Mouse (Mus musculus) hematopoietic stem cell, adult 5-6 weeks (primary cell): ENCODE data around the gene Sh3bp1. TPM values are rescaled to one million over a fixed set of nuclear protein-coding genes. Genes with fewer than 3 reads are reported as not detected.
A peak's percentile ranks its signal among the peaks of the same experiment; 100 is the strongest.

Experiments
- ATAC-seq, 2 experiments: fragments of 125-278 bp in 1 of 2; replicated peaks in 1 of 2; 2 replicates each; pipeline ENCODE4 v1.8.0; 2016 to 2017; ENCODE audit warnings: inconsistent platforms in 2 of 2, mild to moderate bottlenecking in 2 of 2, moderate number of reproducible peaks in 2 of 2, low read depth in 1 of 2, moderate TSS enrichment in 1 of 2; ENCODE audit not compliant: low FRiP score in 2 of 2, poor library complexity in 2 of 2, severe bottlenecking in 2 of 2, insufficient read depth in 1 of 2, low TSS enrichment in 1 of 2
- total RNA-seq: library from RNA; stranded (forward); fragments of 172-1452, 232-1000 nt; gene quantifications from 2 replicates; pipeline ENCODE4 v1.2.3, GENCODE M21; 2017

Gene Sh3bp1
- total RNA-seq, 1 experiment from 2014 or later: 27.4 TPM

- ATAC-seq: peak; percentile 78
Measured at GRCm38 (mm10) chr15:78927788-78928457, 28.4 kb downstream of the Sh3bp1 start.

GRCm38 (mm10) chr15:78928539-78928938, 29.0 kb downstream of the Sh3bp1 start:
- no peak for ATAC-seq

GRCm38 (mm10) chr15:78930192-78930706, 30.7 kb downstream of the Sh3bp1 start:
- ATAC-seq: no peak

GRCm38 (mm10) chr15:78930801-78931426, 31.3 kb downstream of the Sh3bp1 start:
- no peak for ATAC-seq

- peak; percentile 52 to 53; a peak in 3 of 4 replicates for ATAC-seq
Measured at GRCm38 (mm10) chr15:78931577-78931976, 32.0 kb downstream of the Sh3bp1 start.

GRCm38 (mm10) chr15:78934784-78935320, 35.3 kb downstream of the Sh3bp1 start, which contains the start of gene Nol12:
Gene Nol12, plus strand, starts transcription at chr15:78934933.
- ATAC-seq: peak; percentile 79 to 84

- ATAC-seq: no peak
Measured at GRCm38 (mm10) chr15:78936403-78936802, 36.8 kb downstream of the Sh3bp1 start.

GRCm38 (mm10) chr15:78937311-78937710, 37.7 kb downstream of the Sh3bp1 start:
- no peak for ATAC-seq

- no peak for ATAC-seq
Measured at GRCm38 (mm10) chr15:78937963-78938362, 38.4 kb downstream of the Sh3bp1 start.

GRCm38 (mm10) chr15:78940325-78940724, 40.8 kb downstream of the Sh3bp1 start:
- no peak for ATAC-seq

- peak; percentile 66 to 67 for ATAC-seq
Measured at GRCm38 (mm10) chr15:78942663-78943062, 43.1 kb downstream of the Sh3bp1 start.

GRCm38 (mm10) chr15:78946232-78946631, 46.7 kb downstream of the Sh3bp1 start:
- ATAC-seq: no peak

- ATAC-seq: peak; percentile 89 to 92
Measured at GRCm38 (mm10) chr15:78947657-78948056, 48.1 kb downstream of the Sh3bp1 start, which contains the start of gene Triobp. Gene Triobp, plus strand, starts transcription at chr15:78947724.

GRCm38 (mm10) chr15:78948152-78948725, 48.7 kb downstream of the Sh3bp1 start:
- no peak for ATAC-seq

GRCm38 (mm10) chr15:78948883-78949282, 49.3 kb downstream of the Sh3bp1 start:
- ATAC-seq: no peak

- ATAC-seq: no peak
Measured at GRCm38 (mm10) chr15:78955663-78956062, 56.1 kb downstream of the Sh3bp1 start.

GRCm38 (mm10) chr15:78956351-78956750, 56.8 kb downstream of the Sh3bp1 start:
- ATAC-seq: no peak; a peak in 1 of 4 replicates

- no peak for ATAC-seq
Measured at GRCm38 (mm10) chr15:78957021-78957420, 57.5 kb downstream of the Sh3bp1 start.
